Mouse (Mus musculus) liver, adult 2 months (tissue): ENCODE data around the gene Il4i1. TPM values are rescaled to one million over a fixed set of nuclear protein-coding genes. Genes with fewer than 3 reads are reported as not detected.

Source experiments
- DNase-seq: peaks from one replicate; pipeline ENCODE4 v3.0.0-alpha.2; 2011; ENCODE audit warnings: low read depth, low spot score; ENCODE audit errors: extremely low read depth
- H3K27ac ChIP-seq: fragments of 200-500 bp; replicated peaks from 2 replicates; pipeline ENCODE4 v1.5.1; 2012; ENCODE audit warnings: low read depth, mild to moderate bottlenecking, control low read depth, inconsistent platforms, low read length; ENCODE audit not compliant: insufficient read depth
- H3K27me3 ChIP-seq: fragments of 200-500 bp; 2 replicates; pipeline ENCODE4 v1.6.1; 2012; ENCODE audit warnings: mild to moderate bottlenecking, moderate library complexity, low read length, inconsistent platforms; ENCODE audit not compliant: control insufficient read depth, insufficient read depth
- H3K36me3 ChIP-seq: fragments of 200-500 bp; 2 replicates; pipeline ENCODE4 v1.6.1; 2012; ENCODE audit warnings: low read length, inconsistent platforms; ENCODE audit not compliant: control insufficient read depth, insufficient read depth
- H3K4me1 ChIP-seq: fragments of 200-500 bp; 2 replicates; pipeline ENCODE4 v1.6.1; 2011; ENCODE audit warnings: low read length; ENCODE audit not compliant: control insufficient read depth, insufficient read depth
- H3K4me3 ChIP-seq: fragments of 200-500 bp; 2 replicates; pipeline ENCODE4 v1.5.1; 2011; ENCODE audit warnings: low read depth, mild to moderate bottlenecking, control low read depth, low read length, moderate library complexity; ENCODE audit not compliant: insufficient read depth
- H3K79me2 ChIP-seq: fragments of 200-500 bp; 2 replicates; pipeline ENCODE4 v1.6.1; 2012; ENCODE audit warnings: inconsistent platforms, mild to moderate bottlenecking, low read length, moderate library complexity; ENCODE audit not compliant: control insufficient read depth, insufficient read depth
- H3K9ac ChIP-seq: fragments of 200-500 bp; 2 replicates; pipeline ENCODE4 v1.6.1; 2012; ENCODE audit warnings: low read depth, mild to moderate bottlenecking, control low read depth, inconsistent platforms, low read length
- CTCF ChIP-seq: fragments of 200-500 bp; IDR thresholded peaks from 2 replicates; pipeline ENCODE4 v1.5.1; 2011; ENCODE audit warnings: low read depth, low read length, control low read depth
- POLR2A ChIP-seq: fragments of 200-500 bp; IDR thresholded peaks from 2 replicates; pipeline ENCODE4 v1.6.1; 2011; ENCODE audit warnings: low read length, control low read depth; ENCODE audit not compliant: insufficient read depth; ENCODE audit errors: extremely low read depth
- WGBS: fragments of 180-500 bp; shearing (Covaris S2); methylation state at CpG from one replicate; pipeline ENCODE4 v1.1.7; 2018; 5-methylcytosine and 5-hydroxymethylcytosine counted together
- polyA plus RNA-seq: library from polyadenylated mRNA; depleted of rRNA; stranded (reverse); fragments of >200 nt; gene quantifications from 2 replicates; pipeline ENCODE4 v1.2.3, GENCODE M21; 2012
- total RNA-seq: library from RNA; depleted of rRNA; stranded (reverse); fragments of >200 nt; gene quantifications from 2 replicates; pipeline ENCODE4 v1.2.3, GENCODE M21; 2014

The Il4i1 gene
- total and polyA plus RNA-seq, 2 experiments: 0.65 to 1.7 TPM

GRCm38 (mm10) chr7:44780101-44780500, 36.1 kb upstream of the Il4i1 start:
- H3K9ac ChIP-seq: no peak overlapping the region
- no peak for DNase-seq
- no peaks in the 10 kb centered on the region for H3K27me3 ChIP-seq
- no peaks in the 10 kb centered on the region for H3K4me1 ChIP-seq
- no peak overlapping the region for H3K4me3 ChIP-seq
- 89% methylated on average over 8 of the region's 8 CpGs for WGBS
- H3K79me2 ChIP-seq: no peaks in the 10 kb centered on the region
- no peak overlapping the region for H3K27ac ChIP-seq
- TF ChIP-seq POLR2A: no peak
- no peak for TF ChIP-seq CTCF
- peaks cover 3% of the 10 kb centered on the region; the same call in 1 of the 2 replicates for H3K36me3 ChIP-seq

- Histone ChIP-seq H3K9ac (no peak overlapping the region), H3K36me3 (no peaks in the 10 kb centered on the region), H3K27ac (no peak overlapping the region), H3K4me3 (no peak overlapping the region), H3K79me2 (no peaks in the 10 kb centered on the region), H3K27me3 (no peaks in the 10 kb centered on the region), H3K4me1 (no peaks in the 10 kb centered on the region)
- 81% methylated on average over 3 of the region's 3 CpGs for WGBS
- DNase-seq: no peak
- TF ChIP-seq CTCF: no peak
Observed at GRCm38 (mm10) chr7:44789531-44789930, 26.7 kb upstream of the Il4i1 start.

GRCm38 (mm10) chr7:44790066-44790465, 26.1 kb upstream of the Il4i1 start:
- TF ChIP-seq CTCF (no peak), POLR2A (no peak)
- WGBS: 79% methylated on average over 4 of the region's 4 CpGs

GRCm38 (mm10) chr7:44792781-44793180, 23.4 kb upstream of the Il4i1 start:
- H3K27ac ChIP-seq: no peak overlapping the region
- DNase-seq: no peak
- H3K36me3 ChIP-seq: no peaks in the 10 kb centered on the region
- no peak overlapping the region for H3K4me3 ChIP-seq
- no peak for TF ChIP-seq POLR2A
- no peak for TF ChIP-seq CTCF
- whole genome bisulfite sequencing: 81% methylated on average over 6 of the region's 6 CpGs
- H3K79me2 ChIP-seq: no peaks in the 10 kb centered on the region
- no peak overlapping the region for H3K9ac ChIP-seq
- no peaks in the 10 kb centered on the region for H3K27me3 ChIP-seq
- no peaks in the 10 kb centered on the region for H3K4me1 ChIP-seq

More at GRCm38 (mm10) chr7:44790066-44790465, 26.1 kb upstream of the Il4i1 start:
- Histone ChIP-seq H3K4me1 (no peaks in the 10 kb centered on the region), H3K27ac (no peak overlapping the region), H3K4me3 (no peak overlapping the region), H3K27me3 (no peaks in the 10 kb centered on the region), H3K9ac (no peak overlapping the region), H3K79me2 (no peaks in the 10 kb centered on the region), H3K36me3 (no peaks in the 10 kb centered on the region)
- no peak for DNase-seq

- no peak for TF ChIP-seq POLR2A
- TF ChIP-seq CTCF: no peak
- Histone ChIP-seq H3K79me2 (no peaks in the 10 kb centered on the region), H3K4me1 (peaks cover 3% of the 10 kb centered on the region; the same call in 1 of the 2 replicates), H3K4me3 (no peak overlapping the region), H3K27me3 (no peaks in the 10 kb centered on the region), H3K36me3 (peaks cover 19% of the 10 kb centered on the region), H3K27ac (no peak overlapping the region), H3K9ac (no peak overlapping the region)
- WGBS: 58% methylated on average over 2 of the region's 2 CpGs
- no peak for DNase-seq
Observed at GRCm38 (mm10) chr7:44808927-44809326, 7.3 kb upstream of the Il4i1 start.

- Histone ChIP-seq H3K27ac (no peak overlapping the region), H3K4me3 (no peak overlapping the region), H3K9ac (no peak overlapping the region), H3K79me2 (no peaks in the 10 kb centered on the region), H3K36me3 (peaks cover 21% of the 10 kb centered on the region), H3K4me1 (peaks cover 8% of the 10 kb centered on the region), H3K27me3 (no peaks in the 10 kb centered on the region)
- WGBS: 71% methylated on average over 3 of the region's 3 CpGs
- no peak for DNase-seq
- TF ChIP-seq POLR2A (no peak), CTCF (no peak)
Observed at GRCm38 (mm10) chr7:44809466-44809865, 6.7 kb upstream of the Il4i1 start.
